Mouse (Mus musculus) left cerebral cortex, postnatal 4 days (tissue): ENCODE data around the gene Scml4. TPM values are rescaled to one million over a fixed set of nuclear protein-coding genes. Genes with fewer than 3 reads are reported as not detected.

ENCODE experiments used
- DNase-seq: peaks from one replicate; pipeline ENCODE4 v3.0.0-alpha.2; 2022
- intact Hi-C: fragments of 180-260 bp; cut with DNase I; formaldehyde crosslinking; loops from one replicate; pipeline ENCODE4 v1.15.1; 2025
- total RNA-seq, 2 experiments: library from RNA; stranded (reverse); gene quantifications; 2 replicates each; pipeline ENCODE4 v1.2.3; 2021

Gene Scml4
- total RNA-seq, 2 experiments from 2014 or later, result 11.1 to 11.6 TPM

DNA sequence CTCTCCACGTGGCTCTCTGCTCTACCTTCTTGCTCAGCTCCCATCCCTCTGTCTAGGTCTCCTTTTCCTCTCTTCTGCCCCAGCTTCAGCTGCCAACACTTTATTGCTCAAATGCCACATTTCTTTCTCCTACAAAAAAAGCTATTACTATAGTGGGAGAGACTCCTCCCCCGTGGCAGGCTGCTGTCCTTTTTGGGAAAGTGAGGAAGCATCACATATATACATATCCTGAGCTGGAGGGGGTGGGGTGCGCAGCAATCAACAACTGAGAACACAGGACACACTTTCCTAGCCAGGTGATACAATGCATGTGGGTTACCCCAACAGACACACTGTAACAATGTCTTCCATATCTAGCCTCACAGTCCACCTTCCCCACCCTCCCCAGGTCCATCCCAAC, 118.2 kb downstream of the Scml4 start:
- intact Hi-C loops, result no loop called here
- no peak for DNase-seq

DNA sequence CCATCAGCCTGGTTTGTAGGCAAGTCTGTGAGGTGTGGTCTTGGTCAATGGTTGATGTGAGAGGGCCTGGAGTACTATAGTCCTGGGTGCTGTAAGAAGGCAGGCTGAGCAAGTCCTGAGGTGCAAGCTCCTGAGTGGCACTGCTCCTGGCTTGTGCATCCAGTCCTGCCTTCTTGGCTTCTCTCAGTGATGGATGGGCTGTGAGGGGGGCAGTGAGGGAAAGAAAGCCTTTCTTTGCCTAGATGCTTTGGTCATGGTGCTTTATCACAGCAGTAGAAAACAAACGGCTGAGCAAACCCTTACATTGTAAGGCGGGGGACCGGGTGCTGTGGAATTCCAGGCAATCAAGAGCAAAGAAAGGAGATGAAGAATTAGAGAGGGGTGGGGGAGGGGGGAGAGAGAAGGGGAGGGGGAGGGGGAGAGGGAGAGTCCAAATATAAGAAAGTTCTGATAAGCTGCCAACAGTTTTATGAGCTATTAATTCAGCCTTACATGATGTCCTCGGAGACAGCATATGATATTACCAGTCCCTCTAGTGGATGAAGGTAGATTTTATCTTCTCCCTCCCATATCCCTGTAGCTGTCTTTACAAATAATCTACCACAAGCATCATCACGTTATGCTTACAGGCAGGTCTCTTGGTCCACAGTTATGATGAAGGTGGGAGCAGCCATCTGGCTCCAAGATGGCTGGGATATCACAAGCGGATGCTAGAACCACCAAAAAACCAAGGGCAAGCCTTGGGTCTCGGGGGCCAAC, 121.0 kb downstream of the Scml4 start:
- intact Hi-C loops, result no loop called here
- DNase-seq, result no peak

DNA sequence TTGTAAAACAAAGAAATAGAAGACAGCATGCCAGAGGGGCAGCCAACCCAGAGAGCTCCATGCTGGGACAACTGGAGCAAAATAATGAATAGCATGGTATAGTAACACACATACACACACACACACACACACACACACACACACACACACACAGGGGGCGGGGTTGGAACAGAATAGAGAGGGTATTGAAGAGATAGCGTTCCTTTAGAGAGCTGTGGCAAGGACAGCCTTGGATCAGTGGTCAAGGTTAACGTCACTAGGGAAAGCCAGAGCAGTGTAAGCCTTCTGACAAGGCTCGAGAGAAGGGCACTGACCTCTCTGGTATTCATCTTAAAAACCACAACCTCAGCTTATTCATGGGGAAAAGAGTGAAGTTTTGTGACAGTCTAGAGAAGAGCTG, 124.7 kb downstream of the Scml4 start:
- no peak for DNase-seq
- intact Hi-C loops, result no loop called here

DNA sequence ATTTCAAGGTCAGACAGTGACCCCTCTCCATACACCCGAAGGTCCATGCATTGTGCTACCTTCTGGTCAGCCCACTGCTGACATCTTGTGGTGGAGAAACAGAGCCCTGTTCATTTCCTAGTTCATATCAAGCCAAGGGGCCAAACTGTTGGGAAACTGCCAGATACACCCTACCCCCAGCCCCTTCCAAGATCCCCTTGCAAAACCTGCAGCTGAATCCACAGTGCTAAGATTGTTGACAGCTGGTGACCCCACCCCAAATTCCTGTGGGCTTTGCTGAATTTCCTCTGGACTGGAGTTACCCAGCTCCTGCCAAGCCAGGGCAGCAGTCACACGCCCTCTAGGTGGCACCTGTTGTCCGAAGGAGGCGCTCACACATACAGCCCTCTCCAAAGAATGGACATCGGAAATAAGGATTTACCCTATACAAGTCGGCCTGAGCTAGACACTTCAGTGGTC, 127.5 kb downstream of the Scml4 start:
- intact Hi-C loops, result no loop called here
- DNase-seq, result peak; percentile 47

DNA sequence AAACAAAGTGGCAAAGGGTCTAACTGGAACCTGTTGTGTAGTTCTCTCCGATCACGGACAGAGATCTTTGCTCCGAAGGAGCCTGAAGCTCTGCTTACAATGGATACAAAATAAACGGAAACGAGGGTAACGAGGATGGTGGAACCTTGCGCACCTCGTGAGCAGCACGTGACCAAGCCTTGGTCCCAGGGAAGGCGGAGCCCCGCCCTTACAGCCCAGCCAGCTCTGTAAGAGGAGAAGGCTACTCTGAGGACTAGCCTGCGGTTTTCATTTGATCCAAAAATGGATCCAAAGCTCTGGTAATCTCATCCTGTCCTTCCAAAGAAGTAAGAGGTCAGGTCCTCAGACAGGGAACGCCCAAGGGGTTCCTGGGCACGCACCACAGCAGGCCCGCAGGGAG, 128.5 kb downstream of the Scml4 start:
- DNase-seq, result no peak
- intact Hi-C loops, result no loop called here

DNA sequence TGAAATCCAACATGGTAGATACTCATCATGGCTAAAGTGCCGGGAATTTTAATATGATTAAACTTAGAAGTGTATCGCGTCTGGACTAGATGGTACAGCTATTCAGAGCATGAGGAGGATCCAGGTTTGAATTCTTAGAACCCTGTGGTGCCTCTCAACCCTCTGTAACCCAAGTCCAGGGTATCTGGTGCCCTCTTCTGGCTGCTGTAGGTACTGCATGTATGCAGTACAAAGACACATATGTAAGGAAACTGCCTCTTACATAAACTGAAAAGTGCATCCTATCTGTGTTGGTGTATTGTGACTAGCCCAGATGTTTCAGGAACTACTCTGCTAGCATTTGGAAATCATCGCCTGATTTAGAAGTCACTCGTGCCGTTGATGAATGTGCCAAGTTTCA, 129.7 kb downstream of the Scml4 start:
- intact Hi-C loops, result no loop called here
- peak; percentile 65 for DNase-seq

DNA sequence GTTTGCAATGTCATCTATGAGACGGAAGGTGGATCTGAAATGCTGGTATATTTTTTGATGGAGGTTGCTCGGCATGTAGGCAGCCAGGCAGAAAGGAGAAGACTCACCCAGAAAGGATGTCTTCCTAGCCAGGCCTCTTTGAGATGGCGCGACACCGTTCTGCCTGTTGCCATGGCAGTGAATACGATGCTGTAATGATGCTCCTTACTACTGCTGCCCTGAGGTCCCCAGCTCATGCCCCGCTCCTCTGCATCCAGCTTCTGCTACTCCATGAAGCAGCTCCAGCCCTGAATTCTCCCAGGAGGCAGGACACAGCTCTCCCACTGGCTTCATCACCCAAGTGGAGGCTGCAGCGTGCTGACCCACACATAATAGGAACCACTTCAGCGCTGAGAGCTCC, 130.8 kb downstream of the Scml4 start:
- intact Hi-C loops, result no loop called here
- no peak for DNase-seq

DNA sequence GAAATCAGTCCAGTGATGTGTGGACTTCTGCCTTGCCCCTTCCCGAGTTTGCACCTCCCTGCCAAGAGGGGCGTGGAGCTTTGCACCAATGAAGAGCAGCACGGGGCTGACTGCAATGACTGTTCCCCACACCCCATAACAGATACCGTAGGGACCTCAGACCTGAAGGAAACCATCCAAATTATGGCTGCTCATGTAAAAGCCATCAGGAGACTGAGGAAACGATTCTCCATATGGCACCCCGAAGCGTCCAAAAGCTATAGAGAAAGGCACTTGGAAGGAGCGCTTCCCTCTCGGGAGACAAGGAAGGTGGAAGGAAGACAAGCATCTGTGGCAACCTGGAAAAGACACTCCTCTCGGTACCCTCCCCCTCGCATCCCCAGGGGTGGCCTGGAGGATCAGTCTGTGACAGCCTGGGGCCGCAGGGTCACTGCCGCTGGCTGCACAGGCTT, 134.2 kb downstream of the Scml4 start:
- peak; percentile 45 for DNase-seq
- intact Hi-C loops, result no loop called here

DNA sequence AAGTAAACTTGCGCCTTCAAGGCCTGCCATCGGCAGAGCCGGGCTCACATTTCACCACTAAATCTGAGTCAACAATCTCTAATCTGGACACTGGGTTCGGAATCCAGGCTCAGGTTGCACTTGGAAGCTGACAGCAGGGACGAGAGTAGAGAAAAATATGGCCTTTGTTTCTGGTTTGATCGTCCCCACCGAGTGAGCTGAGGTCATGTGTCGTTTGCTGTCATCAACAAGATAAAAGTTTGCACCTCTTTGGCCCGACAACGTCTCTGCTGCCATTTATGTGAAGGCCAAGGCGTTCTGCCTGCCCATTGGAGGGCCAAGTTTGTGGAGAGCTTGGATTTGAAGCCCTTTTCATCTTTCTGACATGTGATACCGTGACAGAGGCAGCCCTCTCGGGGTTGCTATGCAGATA, 135.3 kb downstream of the Scml4 start:
- intact Hi-C loops, result no loop called here
- DNase-seq, result no peak

DNA sequence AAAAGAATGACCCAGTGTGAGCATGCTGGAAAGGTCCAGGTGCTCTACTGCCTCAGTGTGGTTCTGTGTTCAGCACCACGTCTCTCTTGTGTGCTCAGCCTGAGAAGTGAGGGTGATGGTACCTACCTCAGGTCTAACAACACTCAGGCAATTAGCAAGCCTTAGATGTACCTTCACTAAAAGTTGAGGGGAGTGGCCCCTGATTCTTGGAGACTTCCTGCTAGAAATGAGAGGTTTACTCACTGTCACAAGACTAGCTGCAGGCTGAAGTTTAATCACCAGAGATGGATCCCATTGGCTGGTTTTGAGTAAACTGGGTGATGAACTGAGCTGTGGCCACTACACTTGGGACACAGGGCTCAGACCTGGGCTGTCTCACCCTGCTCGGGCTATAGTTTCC, 137.1 kb downstream of the Scml4 start:
- intact Hi-C loops, result no loop called here

DNA sequence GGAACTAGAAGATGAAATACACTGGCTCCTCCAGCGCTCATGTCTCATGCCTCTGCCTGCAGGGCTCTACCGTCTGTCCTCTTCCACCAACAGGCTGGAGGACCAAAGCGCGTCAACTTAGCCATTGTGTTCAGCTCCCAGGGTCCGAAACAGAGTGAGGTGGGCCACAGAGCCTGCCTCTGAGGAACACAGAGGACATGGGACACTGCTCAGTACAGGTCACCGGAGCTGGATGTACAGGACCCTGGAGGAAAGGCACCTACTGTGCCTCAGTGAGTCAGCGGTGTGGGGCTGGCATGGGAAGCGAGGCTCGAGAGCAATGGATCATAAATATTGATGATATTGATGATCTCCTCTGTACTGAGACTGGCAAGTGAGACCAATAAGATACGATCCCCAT, 139.2 kb downstream of the Scml4 start:
- intact Hi-C loops, result no loop called here
- no peak for DNase-seq

More for the DNA sequence above, 137.1 kb downstream of the Scml4 start:
- no peak for DNase-seq

DNA sequence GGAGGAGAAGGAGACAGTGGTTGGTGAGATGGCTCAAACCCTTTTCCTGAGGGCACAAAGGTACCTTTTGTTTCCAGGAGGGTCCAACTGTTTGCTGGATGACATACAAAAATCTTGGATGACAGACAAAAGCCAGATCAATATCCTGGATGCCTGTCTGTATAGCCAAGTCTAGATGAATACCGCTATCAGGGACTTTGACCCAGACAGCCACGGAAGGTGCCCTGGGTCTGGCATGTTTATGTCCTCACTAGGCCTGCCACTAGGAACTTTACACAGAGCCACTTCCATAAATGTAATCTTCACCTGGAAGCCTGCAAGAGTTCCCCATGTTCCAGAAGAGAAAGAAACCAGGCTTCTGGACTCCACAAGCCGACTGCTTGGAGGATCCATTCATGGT, 141.3 kb downstream of the Scml4 start:
- DNase-seq, result no peak
- intact Hi-C loops, result no loop called here

DNA sequence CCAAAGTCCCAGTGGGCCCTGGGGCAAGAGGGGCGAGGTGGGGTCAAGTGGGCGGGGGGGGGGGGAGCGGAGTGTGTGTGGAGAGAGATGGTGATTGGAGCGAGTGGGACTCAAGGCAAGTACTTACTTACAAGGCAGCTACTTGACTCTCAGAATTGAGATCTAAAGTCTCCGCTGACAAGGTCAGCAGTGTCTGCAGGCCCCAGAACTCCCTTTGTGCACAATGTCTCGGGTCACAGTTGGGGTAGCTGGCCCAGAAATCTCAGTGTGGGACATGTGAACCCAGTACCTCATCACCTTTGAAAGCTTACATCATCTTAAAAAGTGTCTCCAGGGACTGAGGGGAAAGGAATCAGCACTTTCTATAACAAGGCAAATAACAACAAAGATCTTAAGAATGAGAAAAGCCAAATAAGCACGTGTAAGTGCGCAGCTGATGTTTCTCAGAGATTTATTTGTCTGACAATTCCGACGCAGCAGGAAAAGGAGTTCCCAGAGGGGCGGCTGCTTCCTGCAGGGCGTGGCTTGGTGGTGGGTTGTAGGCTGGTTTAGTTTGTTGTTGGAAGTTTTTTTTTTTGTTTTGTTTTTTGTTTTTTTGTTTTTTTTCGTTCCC, 142.0 kb downstream of the Scml4 start:
- DNase-seq, result no peak
- intact Hi-C loops, result no loop called here

DNA sequence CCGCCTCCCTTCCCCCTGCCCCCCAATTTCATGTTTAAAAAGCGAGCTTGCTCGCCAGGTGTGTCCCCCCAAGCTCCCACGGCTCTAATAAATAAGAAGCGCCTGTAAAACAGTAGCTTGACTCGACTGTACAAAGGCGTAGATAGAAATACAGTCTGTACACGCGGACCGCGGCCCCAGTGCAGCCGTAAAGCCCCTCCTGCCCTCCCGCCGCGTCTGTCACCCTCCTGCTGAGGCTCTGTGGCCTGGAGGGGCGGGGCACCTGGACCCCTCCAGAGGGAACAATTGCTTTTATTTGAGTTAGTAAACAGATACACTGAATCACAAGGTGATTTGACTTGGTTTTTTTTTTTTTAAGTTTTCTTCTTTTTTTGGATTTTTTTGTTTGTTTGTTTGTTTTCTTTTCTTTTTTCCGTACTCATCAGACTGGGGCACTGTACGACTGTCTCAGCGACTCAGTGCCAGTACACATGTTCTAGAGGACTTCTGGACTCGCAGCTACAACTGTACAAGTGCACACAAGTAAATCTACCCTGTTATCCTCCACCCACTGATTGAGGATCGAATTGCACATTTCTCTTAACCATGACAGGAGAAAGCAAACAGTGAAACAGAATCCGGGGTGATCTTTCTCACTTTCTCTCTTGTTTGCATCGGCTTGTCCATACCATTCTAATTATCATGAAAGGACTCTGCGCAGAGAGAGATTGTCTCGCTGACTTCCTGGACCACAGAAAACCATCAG, 142.7 kb downstream of the Scml4 start:
- intact Hi-C loops, result no loop called here
- no peak for DNase-seq

DNA sequence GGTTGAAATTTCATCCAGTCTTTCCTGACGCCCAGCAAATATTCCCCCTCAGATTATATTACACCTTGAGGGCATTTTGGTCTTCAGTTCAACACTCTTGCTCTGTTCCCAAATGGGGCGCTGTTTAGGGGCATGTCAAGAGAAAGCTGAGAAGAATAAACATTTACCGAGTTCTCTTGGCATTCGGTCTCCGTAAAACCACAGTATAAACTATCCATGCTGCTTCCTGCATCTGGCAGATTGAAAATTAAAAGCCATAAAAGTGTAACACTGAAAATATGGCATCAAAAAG, 143.2 kb downstream of the Scml4 start:
- DNase-seq, result no peak
- intact Hi-C loops, result no loop called here

DNA sequence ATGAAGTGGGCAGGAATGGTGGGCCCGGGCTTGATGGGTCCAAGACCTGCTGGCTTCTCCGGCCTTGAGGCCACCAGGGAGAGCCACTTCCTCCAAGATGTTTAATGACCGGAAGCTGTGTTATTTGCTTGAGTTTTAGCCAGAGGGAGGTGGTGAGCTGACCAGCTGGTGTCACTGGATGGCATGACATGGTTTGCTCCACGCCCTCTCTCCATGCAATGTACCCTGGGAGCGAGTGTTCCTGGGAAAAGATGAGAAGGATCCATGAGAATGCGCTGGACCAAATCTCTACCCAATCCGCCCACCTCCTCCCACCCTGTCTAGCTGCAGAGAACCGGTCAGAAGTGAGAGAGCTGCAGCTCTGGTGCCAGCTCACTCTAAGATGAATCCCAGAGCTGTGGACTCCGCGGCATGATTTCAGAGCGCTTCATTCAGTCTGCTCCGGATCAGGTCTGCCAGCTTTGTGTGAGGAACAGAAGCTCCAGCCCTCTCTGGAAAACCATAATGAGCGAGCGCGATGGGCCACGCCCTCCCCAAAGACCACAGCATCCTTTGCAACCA, 144.1 kb downstream of the Scml4 start:
- DNase-seq, result no peak
- intact Hi-C loops, result no loop called here

DNA sequence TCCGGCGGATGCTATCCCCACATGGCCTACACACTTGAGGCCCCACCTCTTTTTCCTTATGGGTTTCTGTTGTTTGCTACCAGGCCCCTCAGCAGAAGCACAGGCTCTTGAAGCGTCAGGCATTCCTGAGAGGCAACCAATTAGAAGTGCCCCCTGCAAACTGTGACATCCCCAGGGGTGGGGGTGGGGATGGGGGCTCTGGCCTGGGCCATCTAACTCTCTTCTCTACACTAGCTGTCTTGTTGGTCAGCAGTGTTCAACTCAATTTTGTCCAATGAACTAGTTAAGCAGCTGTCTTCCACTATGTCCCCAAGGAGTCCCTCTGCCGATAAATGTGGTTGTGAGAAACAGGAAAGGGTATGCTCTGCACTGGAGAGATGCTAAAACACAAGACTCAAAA, 144.9 kb downstream of the Scml4 start:
- no peak for DNase-seq
- intact Hi-C loops, result no loop called here

DNA sequence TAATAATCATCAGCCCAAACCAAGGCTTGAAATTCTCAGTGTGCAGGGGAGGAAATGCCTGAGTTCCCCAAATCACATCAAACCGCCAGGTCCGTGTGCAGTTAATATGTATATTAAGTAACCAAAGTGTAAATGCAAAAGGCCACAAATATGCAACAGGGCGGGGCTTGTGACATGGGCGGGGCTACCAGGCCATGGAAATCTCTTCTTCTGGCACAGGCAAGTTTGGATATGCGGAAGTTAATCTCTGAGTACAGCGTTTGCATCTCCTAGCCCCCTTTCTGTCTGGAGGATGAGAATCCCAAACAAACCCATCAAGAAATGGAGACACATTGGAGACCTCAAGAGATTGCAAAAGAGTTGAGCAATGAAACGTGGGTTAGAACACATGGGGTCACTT, 145.5 kb downstream of the Scml4 start:
- DNase-seq, result no peak

DNA sequence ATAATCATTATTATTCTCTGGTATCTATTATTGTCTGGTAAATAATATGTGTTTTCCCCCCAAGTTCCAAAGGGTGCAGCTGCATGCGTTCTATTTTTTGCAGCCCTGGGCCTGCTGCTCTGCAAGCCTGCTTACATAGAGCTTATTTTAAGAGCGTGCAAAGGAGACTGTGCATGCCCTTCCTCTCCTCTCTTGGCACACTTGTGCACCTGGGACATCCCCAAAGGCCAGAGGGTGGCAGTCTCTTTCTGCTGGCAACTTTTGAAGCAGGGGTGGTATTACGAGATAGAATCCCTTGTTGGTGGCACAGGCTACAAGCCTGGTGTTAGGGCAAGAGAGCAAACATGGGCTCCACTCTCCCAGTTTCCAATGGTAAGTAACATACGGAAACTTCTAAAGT, 146.4 kb downstream of the Scml4 start:
- intact Hi-C loops, result no loop called here
- no peak for DNase-seq

More for the DNA sequence above, 145.5 kb downstream of the Scml4 start:
- intact Hi-C loops, result no loop called here

DNA sequence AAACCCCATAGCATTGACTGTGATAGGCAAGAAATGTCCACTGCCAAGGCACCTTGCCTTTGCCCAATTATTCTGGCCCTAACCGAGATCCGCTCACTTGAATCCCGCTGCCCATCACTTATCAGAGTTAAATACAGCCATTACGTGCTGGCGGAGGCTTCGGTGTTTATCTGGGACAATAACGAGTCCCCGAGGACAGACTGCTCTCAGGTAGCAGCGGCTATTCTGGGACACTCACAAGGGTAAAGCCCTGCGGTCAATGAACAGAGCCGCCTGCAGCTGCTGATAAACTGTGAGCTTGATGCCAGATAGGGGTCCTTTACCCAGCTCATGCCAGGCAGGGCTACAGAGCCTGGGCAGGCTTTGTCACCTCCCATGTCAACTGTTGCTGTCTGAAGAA, 147.9 kb downstream of the Scml4 start:
- DNase-seq, result no peak
- intact Hi-C loops, result no loop called here
